Mouse (Mus musculus) midbrain, postnatal 0 days (tissue): ENCODE data around the gene Epb41l5. TPM values are rescaled to one million over a fixed set of nuclear protein-coding genes. Genes with fewer than 3 reads are reported as not detected.
A peak's percentile ranks its signal among the peaks of the same experiment; 100 is the strongest.

Source experiments
- ATAC-seq: fragments of 200-750 bp; cut with Nextera tagmentation; 2 replicates; pipeline ENCODE4 v1.8.0; 2017; ENCODE audit warnings: moderate number of reproducible peaks, mild to moderate bottlenecking, moderate TSS enrichment, moderate library complexity; ENCODE audit not compliant: low FRiP score
- DNase-seq: peaks from one replicate; pipeline ENCODE4 v3.0.0-alpha.2; 2015; ENCODE audit warnings: low spot score
- H3K27ac ChIP-seq: fragments of 300-500 bp; sonication (generic); 2 replicates; pipeline ENCODE4 v1.5.1; 2014; ENCODE audit warnings: low read depth, mild to moderate bottlenecking, low read length, mixed read lengths
- H3K27me3 ChIP-seq: fragments of 300-500 bp; sonication (generic); 2 replicates; pipeline ENCODE4 v1.6.1; 2014; ENCODE audit warnings: low read length, control low read depth, mixed read lengths; ENCODE audit not compliant: insufficient read depth
- H3K36me3 ChIP-seq: fragments of 300-500 bp; sonication (generic); 2 replicates; pipeline ENCODE4 v1.6.1; 2014; ENCODE audit warnings: low read length, control low read depth, mixed read lengths; ENCODE audit not compliant: insufficient read depth
- H3K4me1 ChIP-seq: fragments of 300-500 bp; sonication (generic); 2 replicates; pipeline ENCODE4 v1.6.1; 2014; ENCODE audit warnings: mild to moderate bottlenecking, control low read depth, antibody characterized with exemption, low read length, mixed read lengths; ENCODE audit not compliant: insufficient read depth
- H3K4me2 ChIP-seq: fragments of 300-500 bp; sonication (generic); 2 replicates; pipeline ENCODE4 v1.6.1; 2014; ENCODE audit warnings: low read depth, mild to moderate bottlenecking, low read length, mixed read lengths; ENCODE audit not compliant: poor library complexity, severe bottlenecking
- H3K4me3 ChIP-seq: fragments of 300-500 bp; sonication (generic); 2 replicates; pipeline ENCODE4 v1.5.1; 2014; ENCODE audit warnings: low read depth, mild to moderate bottlenecking, low read length, moderate library complexity
- H3K9ac ChIP-seq: fragments of 300-500 bp; sonication (generic); replicated peaks from 2 replicates; pipeline ENCODE4 v1.6.1; 2014; ENCODE audit warnings: mild to moderate bottlenecking, low read length, moderate library complexity, mixed read lengths; ENCODE audit not compliant: poor library complexity, severe bottlenecking
- H3K9me3 ChIP-seq: fragments of 300-500 bp; sonication (generic); 2 replicates; pipeline ENCODE4 v1.6.1; 2016; ENCODE audit warnings: low read length, control low read depth
- CTCF ChIP-seq: IDR thresholded peaks from 2 replicates; pipeline ENCODE4 v1.5.1; 2016; ENCODE audit warnings: antibody characterized with exemption, mild to moderate bottlenecking
- WGBS: fragments of 180-500 bp; shearing (Covaris S2); extraction: QIAGEN DNeasy Blood & Tissue Kit; methylation state at CpG from one replicate; pipeline ENCODE4 v1.1.7; 2014; 5-methylcytosine and 5-hydroxymethylcytosine counted together
- polyA plus RNA-seq: library from polyadenylated mRNA; unstranded; fragments of >200 nt; fragmentation: Nextera tagmentation; extraction: Ambion mirVana; gene quantifications from 2 replicates; pipeline ENCODE4 v1.2.1, GENCODE M21; 2015
- total RNA-seq: library from RNA; depleted of rRNA; stranded (reverse); fragments of >200 nt; gene quantifications from 2 replicates; pipeline ENCODE4 v1.2.3, GENCODE M21; 2014

Epb41l5 gene
- total and polyA plus RNA-seq, 2 experiments from 2014 or later = 12.8 to 13.5 TPM

DNA sequence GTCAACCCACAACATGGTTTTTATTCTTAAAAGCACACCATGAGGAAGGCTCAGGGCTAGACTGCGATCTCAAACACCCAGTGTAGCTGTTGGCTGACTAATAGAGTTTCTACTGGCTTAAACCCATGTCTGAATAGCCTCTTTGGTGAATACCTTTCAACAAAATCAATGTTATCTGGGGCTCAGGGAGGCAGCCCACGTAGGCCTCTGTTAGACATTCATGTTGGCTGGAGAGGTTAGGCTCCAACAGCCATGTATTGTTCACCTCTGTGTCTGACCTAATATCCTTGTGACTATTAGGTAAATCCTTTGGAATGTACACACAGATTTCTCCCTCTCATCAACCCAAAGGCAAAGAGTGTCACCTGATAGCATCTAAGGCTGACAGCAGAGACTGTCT is 112.7 kb downstream of the Epb41l5 start:
- no peak overlapping the region for H3K4me2 ChIP-seq
- no peak overlapping the region for H3K9ac ChIP-seq
- H3K27me3 ChIP-seq = no peaks in the 10 kb centered on the region
- ATAC-seq = no peak
- WGBS = 90% methylated on average over 2 of the region's 2 CpGs
- no peak overlapping the region for H3K27ac ChIP-seq
- H3K4me3 ChIP-seq = no peak overlapping the region
- no peaks in the 10 kb centered on the region for H3K9me3 ChIP-seq
- no peak for TF ChIP-seq CTCF
- H3K36me3 ChIP-seq = no peaks in the 10 kb centered on the region
- no peaks in the 10 kb centered on the region for H3K4me1 ChIP-seq
- no peak for DNase-seq

DNA sequence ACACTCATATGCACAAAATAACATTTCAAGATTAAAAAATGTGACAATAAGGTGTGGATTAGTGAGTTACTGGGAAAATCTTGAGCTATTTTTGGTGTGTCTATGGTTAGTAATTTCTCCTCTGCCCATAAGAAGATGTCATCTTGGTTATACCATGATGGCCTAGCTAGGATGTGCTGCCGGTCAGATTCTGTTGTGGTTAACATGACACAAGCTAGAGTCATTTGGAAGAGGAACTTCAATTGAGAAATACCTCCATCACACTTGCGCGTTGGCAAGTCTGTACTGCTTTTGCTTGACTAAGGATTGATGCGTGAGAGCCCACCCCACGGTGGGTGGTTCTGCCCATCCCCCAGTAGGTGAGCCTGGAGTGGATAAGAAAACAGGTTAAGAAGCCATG is 114.5 kb downstream of the Epb41l5 start:
- no peak overlapping the region for H3K4me3 ChIP-seq
- H3K9ac ChIP-seq = no peak overlapping the region
- H3K4me2 ChIP-seq = no peak overlapping the region
- H3K27ac ChIP-seq = no peak overlapping the region
- no peaks in the 10 kb centered on the region for H3K9me3 ChIP-seq
- ATAC-seq (no peak), DNase-seq (no peak)
- WGBS = 97% methylated on average over 5 of the region's 5 CpGs
- H3K4me1 ChIP-seq = no peaks in the 10 kb centered on the region
- H3K27me3 ChIP-seq = no peaks in the 10 kb centered on the region
- TF ChIP-seq CTCF = no peak
- H3K36me3 ChIP-seq = no peaks in the 10 kb centered on the region; the same call in 1 of the 2 replicates

DNA sequence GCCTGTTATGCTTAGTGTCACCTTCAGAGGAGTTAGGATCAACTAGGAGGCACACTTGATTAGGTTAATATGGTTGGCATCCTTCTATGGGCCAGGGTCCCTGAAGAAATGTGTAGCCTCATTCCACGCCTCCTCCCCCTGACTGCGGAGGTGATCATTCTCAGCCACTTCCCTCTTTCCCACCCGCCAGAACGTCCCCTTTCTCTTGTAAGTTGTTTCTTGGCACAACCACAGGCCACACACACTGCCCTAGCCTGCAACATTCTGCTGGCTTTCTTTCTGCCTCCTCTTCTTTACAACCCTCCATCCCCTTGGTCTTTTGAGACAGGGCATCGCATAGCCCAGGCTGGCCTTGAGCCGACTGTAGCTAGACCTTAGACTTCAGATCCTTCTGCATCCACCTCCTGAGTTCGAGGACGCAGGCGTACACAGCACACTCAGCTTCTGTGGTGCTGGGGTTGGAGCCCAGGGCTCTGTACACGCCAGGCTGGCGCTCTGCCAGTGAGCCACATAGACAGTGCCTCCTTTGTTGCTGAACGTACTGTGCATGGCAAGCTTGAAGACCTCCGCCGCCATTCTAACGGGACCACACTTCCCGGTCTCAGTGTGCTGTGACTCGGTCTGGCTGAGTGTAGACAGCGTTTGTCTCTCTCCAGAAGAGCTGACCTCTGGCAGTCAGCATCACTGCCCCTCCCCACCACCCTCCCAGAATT is 115.6 kb downstream of the Epb41l5 start:
- Histone ChIP-seq H3K36me3 (peaks cover 9% of the 10 kb centered on the region; the same call in 1 of the 2 replicates), H3K4me1 (no peaks in the 10 kb centered on the region), H3K27ac (no peak overlapping the region), H3K9ac (no peak overlapping the region), H3K4me3 (no peak overlapping the region), H3K27me3 (no peaks in the 10 kb centered on the region), H3K4me2 (no peak overlapping the region), H3K9me3 (no peaks in the 10 kb centered on the region)
- TF ChIP-seq CTCF = no peak
- DNase-seq (peak; percentile 60), ATAC-seq (peak; percentile 36; the same call in 1 of the 2 replicates)
- WGBS = 80% methylated on average over 18 of the region's 18 CpGs

DNA sequence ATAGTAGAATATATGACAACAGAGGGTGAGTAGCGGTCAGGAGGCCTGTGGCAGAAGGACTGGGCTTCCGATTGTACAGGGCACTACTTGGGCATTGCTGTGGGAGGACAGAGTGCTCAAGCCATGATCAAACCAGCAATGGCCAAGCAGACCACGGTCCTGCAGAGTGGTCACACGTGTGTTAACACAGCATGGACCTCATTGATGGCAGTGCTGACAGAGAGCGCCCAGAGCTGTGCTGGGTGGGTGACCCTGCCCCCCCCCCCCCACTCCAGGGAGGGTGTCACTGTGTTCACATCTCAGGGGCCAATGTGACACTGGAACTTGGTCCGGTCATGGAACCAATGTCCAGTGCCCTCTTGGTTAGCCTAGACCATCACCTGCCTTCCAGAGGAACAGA is 116.6 kb downstream of the Epb41l5 start:
- Histone ChIP-seq H3K27ac (no peak overlapping the region), H3K9ac (no peak overlapping the region), H3K4me1 (no peaks in the 10 kb centered on the region), H3K4me3 (no peak overlapping the region), H3K27me3 (no peaks in the 10 kb centered on the region), H3K9me3 (no peaks in the 10 kb centered on the region), H3K36me3 (peaks cover 12% of the 10 kb centered on the region; the same call in 1 of the 2 replicates), H3K4me2 (no peak overlapping the region)
- 94% methylated on average over 6 of the region's 6 CpGs for WGBS
- ATAC-seq (no peak), DNase-seq (no peak)
- no peak for TF ChIP-seq CTCF

DNA sequence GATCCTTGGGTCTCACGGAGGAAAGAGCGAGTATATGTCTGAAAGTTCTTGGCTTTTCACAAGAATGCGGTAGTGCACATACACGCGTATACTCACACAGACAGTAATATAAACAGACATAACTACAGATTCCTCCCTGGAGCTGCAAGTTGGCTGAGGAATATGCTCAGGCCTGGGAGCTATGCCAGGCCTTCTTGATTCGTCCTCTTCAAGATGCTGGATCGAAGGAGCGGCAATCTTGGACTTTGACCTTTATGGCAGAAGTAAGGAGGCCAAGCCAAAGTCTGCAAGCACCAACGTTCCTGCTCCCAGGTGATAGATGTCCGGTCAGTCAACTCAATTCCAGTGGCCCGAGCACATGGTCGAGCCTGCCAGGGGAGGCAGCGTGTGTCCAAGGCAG is 117.9 kb downstream of the Epb41l5 start:
- H3K4me2 ChIP-seq = no peak overlapping the region
- WGBS = 93% methylated on average over 13 of the region's 13 CpGs
- H3K27me3 ChIP-seq = no peaks in the 10 kb centered on the region

More for the DNA sequence above, 117.9 kb downstream of the Epb41l5 start:
- Histone ChIP-seq H3K36me3 (peaks cover 12% of the 10 kb centered on the region; the same call in 1 of the 2 replicates), H3K27ac (no peak overlapping the region), H3K9me3 (no peaks in the 10 kb centered on the region), H3K9ac (no peak overlapping the region), H3K4me1 (peaks cover 6% of the 10 kb centered on the region; the same call in 1 of the 2 replicates), H3K4me3 (no peak overlapping the region)
- TF ChIP-seq CTCF = no peak
- DNase-seq (no peak), ATAC-seq (no peak)
